Mouse (Mus musculus) liver, embryonic 13.5 days (tissue): ENCODE measurements around the gene Fgfr4. TPM values are rescaled to one million over a fixed set of nuclear protein-coding genes. Genes with fewer than 3 reads are reported as not detected.
A peak's percentile ranks its signal among the peaks of the same experiment; 100 is the strongest.

Source experiments
- ATAC-seq: fragments of 200-750 bp; cut with Nextera tagmentation; 2 replicates; pipeline ENCODE4 v1.8.0; 2017; ENCODE audit warnings: low read depth, mild to moderate bottlenecking, moderate number of reproducible peaks, moderate library complexity
- DNase-seq: peaks from one replicate; pipeline ENCODE4 v3.0.0; 2022
- H3K27ac ChIP-seq: fragments of 300-500 bp; sonication (generic); 2 replicates; pipeline ENCODE4 v1.5.1; 2015; ENCODE audit warnings: moderate library complexity, mild to moderate bottlenecking, inconsistent platforms
- H3K27me3 ChIP-seq: fragments of 300-500 bp; sonication (generic); 2 replicates; pipeline ENCODE4 v1.6.1; 2015; ENCODE audit warnings: mild to moderate bottlenecking, inconsistent platforms
- H3K36me3 ChIP-seq: fragments of 300-500 bp; sonication (generic); 2 replicates; pipeline ENCODE4 v1.6.1; 2015; ENCODE audit warnings: mild to moderate bottlenecking, inconsistent platforms
- H3K4me1 ChIP-seq: fragments of 300-500 bp; sonication (generic); replicated peaks from 2 replicates; pipeline ENCODE4 v1.6.1; 2015; ENCODE audit warnings: inconsistent platforms
- H3K4me2 ChIP-seq: fragments of 300-500 bp; sonication (generic); 2 replicates; pipeline ENCODE4 v1.6.1; 2015; ENCODE audit warnings: inconsistent platforms, mild to moderate bottlenecking, moderate library complexity
- H3K4me3 ChIP-seq: fragments of 300-500 bp; sonication (generic); replicated peaks from 2 replicates; pipeline ENCODE4 v1.5.1; 2015; ENCODE audit warnings: mild to moderate bottlenecking, inconsistent platforms
- H3K9ac ChIP-seq: fragments of 300-500 bp; sonication (generic); 2 replicates; pipeline ENCODE4 v1.6.1; 2015; ENCODE audit warnings: mild to moderate bottlenecking, inconsistent platforms
- H3K9me3 ChIP-seq: fragments of 300-500 bp; sonication (generic); replicated peaks from 2 replicates; pipeline ENCODE4 v1.6.1; 2016; ENCODE audit warnings: inconsistent platforms
- WGBS: fragments of 180-500 bp; shearing (Covaris S2); methylation state at CpG from one replicate; pipeline ENCODE4 v1.1.7; 2015; ENCODE audit not compliant: insufficient replicate concordance; 5-methylcytosine and 5-hydroxymethylcytosine counted together
- polyA plus RNA-seq: library from polyadenylated mRNA; unstranded; fragments of >200 nt; fragmentation: Nextera tagmentation; extraction: Ambion mirVana; gene quantifications from 2 replicates; pipeline ENCODE4 v1.2.1, GENCODE M21; 2015

Gene Fgfr4
- polyA plus RNA-seq, 1 experiment from 2014 or later, result 4.2 TPM

GRCm38 (mm10) chr13:55211221-55212010, 59.0 kb downstream of the Fgfr4 start:
- WGBS, result under 1% methylated on average over 44 of the region's 93 CpGs
- DNase-seq (peak; percentile 79), ATAC-seq (peak; percentile 76)
- H3K4me1 ChIP-seq, result peaks cover 66% of the 10 kb centered on the region
- peak overlapping the region; percentile 99 for H3K4me2 ChIP-seq
- H3K36me3 ChIP-seq, result peaks cover 28% of the 10 kb centered on the region
- H3K4me3 ChIP-seq, result peak overlapping the region; percentile 91
- H3K9ac ChIP-seq, result peak overlapping the region; percentile 97
- no peaks in the 10 kb centered on the region for H3K27me3 ChIP-seq
- H3K27ac ChIP-seq, result peak overlapping the region; percentile 95
- H3K9me3 ChIP-seq, result no peaks in the 10 kb centered on the region

GRCm38 (mm10) chr13:55212011-55212360, 59.5 kb downstream of the Fgfr4 start:
- 2% methylated on average over 16 of the region's 32 CpGs for WGBS

GRCm38 (mm10) chr13:55212361-55213137, 60.1 kb downstream of the Fgfr4 start:
- DNase-seq (peak; percentile 59), ATAC-seq (no peak)
- Histone ChIP-seq H3K9me3 (no peaks in the 10 kb centered on the region), H3K9ac (peak overlapping the region; percentile 97), H3K27me3 (no peaks in the 10 kb centered on the region), H3K36me3 (peaks cover 37% of the 10 kb centered on the region), H3K4me2 (peak overlapping the region; percentile 99), H3K4me1 (peaks cover 77% of the 10 kb centered on the region), H3K27ac (peak overlapping the region; percentile 95), H3K4me3 (peak overlapping the region; percentile 91)
- WGBS, result under 1% methylated on average over 57 of the region's 58 CpGs

More at GRCm38 (mm10) chr13:55212011-55212360, 59.5 kb downstream of the Fgfr4 start:
- H3K4me3 ChIP-seq, result peak overlapping the region; percentile 91
- peaks cover 72% of the 10 kb centered on the region for H3K4me1 ChIP-seq
- peak overlapping the region; percentile 95 for H3K27ac ChIP-seq
- ATAC-seq (peak; percentile 46), DNase-seq (peak; percentile 41)
- peaks cover 32% of the 10 kb centered on the region for H3K36me3 ChIP-seq
- H3K4me2 ChIP-seq, result peak overlapping the region; percentile 99
- H3K9ac ChIP-seq, result peak overlapping the region; percentile 97
- no peaks in the 10 kb centered on the region for H3K27me3 ChIP-seq
- no peaks in the 10 kb centered on the region for H3K9me3 ChIP-seq

- WGBS, result 54% methylated on average over 10 of the region's 10 CpGs
- H3K4me1 ChIP-seq, result peaks cover 84% of the 10 kb centered on the region
Observed at GRCm38 (mm10) chr13:55213138-55213806, 60.8 kb downstream of the Fgfr4 start.

More at GRCm38 (mm10) chr13:55213138-55213806, 60.8 kb downstream of the Fgfr4 start:
- DNase-seq (no peak), ATAC-seq (no peak)
- peak overlapping the region; percentile 99 for H3K4me2 ChIP-seq
- H3K27ac ChIP-seq, result peak overlapping the region; percentile 95
- H3K9me3 ChIP-seq, result no peaks in the 10 kb centered on the region
- H3K27me3 ChIP-seq, result no peaks in the 10 kb centered on the region
- H3K9ac ChIP-seq, result peak overlapping the region; percentile 97
- peak overlapping the region; percentile 91 for H3K4me3 ChIP-seq
- H3K36me3 ChIP-seq, result peaks cover 44% of the 10 kb centered on the region

Other genes starting within 250 kb of the Fgfr4 start
- gene Unc5a, start 203.2 kb upstream of the Fgfr4 start, polyA plus RNA-seq, result 0.52 and 0.55 TPM in 2 replicates
- gene Hk3, start 131.3 kb upstream of the Fgfr4 start, polyA plus RNA-seq, result 3.4 and 3.7 TPM in 2 replicates
- gene Uimc1, start 52.3 kb upstream of the Fgfr4 start, polyA plus RNA-seq, result 16.2 and 18.6 TPM in 2 replicates
- 7.5 and 9.2 TPM in 2 replicates for gene Zfp346, start 47.3 kb upstream of the Fgfr4 start, polyA plus RNA-seq
- not detected in 2 replicates for gene Gm17617, start 19.1 kb upstream of the Fgfr4 start, polyA plus RNA-seq
- 15.5 and 19.8 TPM in 2 replicates for gene Nsd1, start 57.1 kb downstream of the Fgfr4 start, polyA plus RNA-seq
- gene Prelid1, start 167.9 kb downstream of the Fgfr4 start, polyA plus RNA-seq, result 234 and 240 TPM in 2 replicates
- gene Rab24, start 169.3 kb downstream of the Fgfr4 start, polyA plus RNA-seq, result 38.0 and 45.0 TPM in 2 replicates
- gene Mxd3, start 177.2 kb downstream of the Fgfr4 start, polyA plus RNA-seq, result 22.0 and 23.0 TPM in 2 replicates
- gene Lman2, start 210.1 kb downstream of the Fgfr4 start, polyA plus RNA-seq, result 59.1 and 65.6 TPM in 2 replicates
- gene Rgs14, start 217.1 kb downstream of the Fgfr4 start, polyA plus RNA-seq, result 1.4 and 1.8 TPM in 2 replicates
- not detected in 2 replicates for gene Slc34a1, start 245.5 kb downstream of the Fgfr4 start, polyA plus RNA-seq